Mouse (Mus musculus) thymus, adult 2 months (tissue): ENCODE data around the gene Prdm16.

ENCODE experiments used
- CTCF ChIP-seq: fragments of 200-500 bp; IDR thresholded peaks from 2 replicates; pipeline ENCODE4 v1.5.1; 2012; ENCODE audit warnings: mild to moderate bottlenecking, control low read depth, low read length, moderate library complexity, borderline replicate concordance; ENCODE audit not compliant: control insufficient read depth, poor library complexity, insufficient read depth; ENCODE audit errors: extremely low read depth
- POLR2A ChIP-seq: fragments of 200-500 bp; IDR thresholded peaks from 2 replicates; pipeline ENCODE4 v1.6.1; 2012; ENCODE audit warnings: mild to moderate bottlenecking, low read length, control low read depth, moderate library complexity; ENCODE audit not compliant: control insufficient read depth, poor library complexity, insufficient read depth; ENCODE audit errors: extremely low read depth

- TF ChIP-seq CTCF (peak; percentile 78; the same call in 1 of the 2 replicates), POLR2A (no peak)
Observed at GRCm38 (mm10) chr4:154674541-154674940, 37.9 kb upstream of the Prdm16 start.
